Mouse (Mus musculus): Measurements from ENCODE around the gene Gga1. TPM values are rescaled to one million over a fixed set of nuclear protein-coding genes. Genes with fewer than 3 reads are reported as not detected.

Gga1 gene
- total RNA-seq, 2 experiments from 2014 or later = 40.3 to 43.2 TPM

DNA sequence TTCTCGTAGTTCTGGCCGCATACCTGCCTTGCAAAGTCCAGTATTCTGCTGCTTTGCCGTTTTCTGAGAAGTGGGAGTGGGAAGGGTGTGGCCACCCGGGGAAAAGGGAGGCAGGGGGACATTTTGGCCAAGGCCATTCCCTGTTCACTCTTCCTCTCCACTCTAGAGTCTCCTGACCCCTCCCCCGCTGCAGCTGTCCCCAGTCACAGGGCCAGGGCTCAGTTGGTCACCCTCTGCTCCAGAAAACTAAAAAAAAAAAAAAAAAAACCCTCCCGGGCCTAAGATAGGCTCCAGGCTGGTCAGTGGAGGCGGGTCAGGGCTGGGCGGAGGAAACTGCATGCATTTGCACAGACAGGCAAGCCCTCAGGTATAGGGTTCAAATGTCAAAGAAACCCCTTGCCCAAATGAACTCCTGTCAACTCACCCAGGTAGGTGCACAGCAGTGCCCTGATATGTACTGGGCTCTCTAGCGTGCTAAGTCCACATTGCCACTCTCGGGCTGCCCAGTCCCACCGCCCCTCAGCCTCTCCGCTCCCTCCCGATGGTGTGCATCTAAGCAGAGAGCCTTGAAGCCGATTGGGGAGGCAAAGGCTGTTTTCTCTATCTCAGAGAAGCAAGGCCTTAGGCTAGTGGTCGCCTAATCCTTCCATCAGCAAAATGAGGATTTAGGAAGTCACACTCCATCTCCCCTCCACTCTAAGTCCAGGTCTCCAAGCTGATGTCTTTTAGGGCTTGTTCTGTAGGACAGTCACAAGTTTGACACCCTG, 50.2 kb downstream of the Gga1 start:
- peak; percentile 44 to 54 for DNase-seq

DNA sequence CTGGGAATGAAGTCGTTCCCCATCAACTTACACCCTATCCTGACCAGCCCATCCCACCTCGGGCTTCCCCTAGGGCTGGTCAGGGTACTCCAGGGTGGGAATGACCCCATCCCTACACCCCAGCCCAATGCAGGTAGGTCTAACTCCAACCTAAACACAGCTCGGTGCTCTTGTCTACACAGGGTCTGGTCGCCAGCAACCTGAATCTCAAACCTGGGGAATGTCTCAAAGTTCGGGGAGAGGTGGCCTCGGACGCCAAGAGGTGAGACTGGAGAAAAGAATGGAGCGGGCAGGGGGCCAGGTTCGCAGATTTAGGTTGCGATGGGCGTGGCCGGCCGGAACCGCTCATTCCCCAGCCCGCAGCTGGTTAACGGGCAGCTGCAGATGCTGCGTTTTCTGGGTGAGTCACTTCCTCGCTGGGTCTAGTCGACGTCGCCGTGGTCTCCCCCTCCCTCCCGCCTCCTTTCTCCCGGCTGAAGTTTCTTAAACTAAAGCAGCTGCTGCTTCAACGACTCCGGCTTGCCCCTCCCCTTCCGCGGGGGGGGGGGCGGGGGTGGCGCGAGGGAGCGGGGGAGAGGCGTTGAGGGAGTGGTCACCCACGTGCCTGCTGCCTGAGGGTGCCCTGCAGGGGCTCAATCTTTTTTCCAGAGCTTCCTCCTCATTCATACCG, 50.9 kb downstream of the Gga1 start:
- peak; percentile 68 to 69 for DNase-seq
- intact Hi-C loops (cut with DNase I) = no loop called here

More for the DNA sequence above, 50.2 kb downstream of the Gga1 start:
- intact Hi-C loops (cut with DNase I) = no loop called here

DNA sequence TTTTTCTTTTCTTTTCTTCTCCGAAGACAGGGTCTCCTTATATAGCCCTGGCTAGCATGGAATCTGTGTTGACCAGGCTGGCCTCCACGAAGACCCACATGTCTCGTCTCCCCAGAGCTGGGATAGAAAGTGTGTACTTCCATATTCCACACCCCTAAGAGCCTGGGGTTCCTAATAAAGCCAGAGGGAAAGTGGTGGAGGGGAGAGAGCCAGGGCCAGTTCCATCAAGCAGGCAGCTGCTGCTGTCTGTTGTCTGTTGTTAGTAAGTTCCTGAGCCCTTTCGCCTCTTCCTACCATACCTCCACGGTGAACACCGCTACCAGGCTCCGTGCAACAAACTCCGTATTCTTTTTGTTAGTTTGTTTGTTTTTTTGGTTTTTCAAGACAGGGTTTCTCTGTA, 51.5 kb downstream of the Gga1 start:
- intact Hi-C loops (cut with DNase I) = no loop called here
- no peak for DNase-seq

DNA sequence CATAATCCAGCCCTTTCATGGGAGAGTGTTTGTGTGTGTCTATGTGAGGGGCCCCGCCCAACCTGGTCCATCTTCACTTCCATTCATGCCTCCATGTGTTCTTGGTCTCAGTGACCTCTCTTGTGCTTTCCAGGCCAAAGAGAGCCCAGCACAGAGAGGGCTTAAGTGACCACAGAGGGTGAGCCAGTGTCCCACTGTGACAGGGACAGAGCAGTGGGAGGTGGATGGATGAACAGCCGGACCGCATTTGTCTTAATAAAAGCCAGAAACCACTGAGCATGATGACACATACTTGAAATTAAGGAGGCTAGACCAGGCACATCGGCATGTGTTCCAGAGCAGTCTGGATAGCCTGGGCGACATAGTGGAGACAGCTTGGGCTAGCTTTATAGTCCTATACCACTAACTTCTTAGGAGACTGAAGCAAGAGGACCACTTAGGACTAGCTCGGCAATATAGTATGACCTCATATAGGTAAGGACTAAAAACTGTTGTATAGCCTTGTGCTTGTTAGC, 53.3 kb downstream of the Gga1 start:
- no peak for DNase-seq
- intact Hi-C loops (cut with DNase I) = no loop called here

DNA sequence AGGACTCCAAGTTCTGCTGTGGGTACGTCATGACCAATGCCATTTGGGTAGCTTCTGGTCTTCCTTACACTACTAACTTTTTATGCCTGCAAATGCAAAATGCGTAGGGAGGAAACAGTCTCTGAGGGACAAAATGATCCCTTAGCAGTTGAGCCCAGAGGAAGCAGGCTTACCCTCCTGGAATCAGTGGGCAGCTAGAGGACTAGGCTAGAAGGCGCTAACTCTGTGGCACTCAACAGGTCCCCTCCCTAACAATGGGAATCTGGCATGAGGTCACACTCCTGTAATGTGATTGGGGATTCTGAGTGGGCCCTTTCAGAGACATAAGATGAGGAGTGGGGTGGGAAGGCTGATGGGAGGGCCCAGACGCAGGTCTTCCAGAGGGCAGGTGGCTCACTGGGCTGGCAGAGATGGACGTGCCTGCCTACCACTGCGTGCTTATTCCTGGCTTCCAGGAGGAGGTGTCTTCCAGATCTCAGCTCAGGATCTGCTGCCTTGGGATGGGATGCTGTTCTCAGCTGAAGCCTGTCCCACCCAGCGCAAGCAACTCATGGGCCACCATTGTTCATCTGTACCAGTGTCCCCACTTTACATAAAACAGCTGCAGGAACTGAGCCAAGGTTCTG, 53.9 kb downstream of the Gga1 start:
- no peak for DNase-seq
- intact Hi-C loops (cut with DNase I) = loop anchor here (1.0 kb wide), 1 partner anchor 16 kb away; no protein-coding TSS in a partner anchor

DNA sequence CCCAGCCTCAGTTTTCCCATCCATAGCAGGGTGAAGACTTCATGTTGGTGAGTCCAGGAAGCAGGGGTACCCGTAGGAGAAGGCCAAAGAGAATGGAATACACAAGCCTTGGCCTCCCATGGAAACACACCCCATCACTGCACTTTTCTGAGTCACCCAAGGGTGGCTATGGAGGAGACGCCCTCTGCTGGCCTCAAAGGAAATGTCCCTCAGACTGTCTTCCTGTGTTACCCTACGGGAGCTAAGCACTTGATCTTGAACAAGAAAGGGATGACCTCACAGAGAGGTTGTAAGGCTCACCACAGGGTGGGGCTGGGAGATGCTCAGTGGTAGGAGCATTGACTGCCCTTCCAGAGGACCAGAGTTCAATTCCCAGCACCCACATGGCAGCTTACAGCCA, 54.6 kb downstream of the Gga1 start:
- intact Hi-C loops (cut with DNase I) = loop anchor here (1.0 kb wide), 1 partner anchor 16 kb away; no protein-coding TSS in a partner anchor
- DNase-seq = peak; percentile 57 to 70

DNA sequence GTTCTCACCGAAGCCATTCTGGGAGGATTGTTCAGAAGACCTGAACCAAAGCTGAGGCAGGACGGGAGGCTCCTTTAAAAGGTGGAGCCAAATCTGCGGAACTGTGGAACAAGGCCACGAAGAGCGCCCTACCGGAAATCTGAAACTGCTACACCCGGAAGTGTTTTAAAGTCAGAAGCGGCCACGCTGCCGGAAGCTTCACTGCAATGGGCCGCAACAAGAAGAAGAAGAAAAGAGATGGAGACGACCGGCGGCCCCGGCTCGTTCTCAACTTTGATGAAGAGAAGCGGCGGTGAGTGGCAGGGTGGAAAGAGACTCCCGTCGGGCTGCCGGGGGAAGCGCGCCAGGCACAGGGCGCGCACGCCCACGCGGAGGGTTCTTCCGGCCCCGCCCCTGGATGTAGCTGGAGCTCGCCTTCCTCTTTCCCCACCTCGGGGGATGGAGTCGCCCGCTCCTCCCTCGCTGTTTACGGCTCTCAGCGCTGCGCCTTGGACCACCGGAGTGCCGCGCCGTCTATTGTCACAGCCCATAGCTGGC, 57.9 kb downstream of the Gga1 start, which contains the start of gene Nol12:
Nol12 (plus strand) TSS at position 150 of the 537 bp plus-strand sequence.
- DNase-seq = peak; percentile 85 to 87
- intact Hi-C loops (cut with DNase I) = loop anchor here (2.0 kb wide), 1 partner anchor 58 kb away; the partner anchor contains the start of gene Gga1

DNA sequence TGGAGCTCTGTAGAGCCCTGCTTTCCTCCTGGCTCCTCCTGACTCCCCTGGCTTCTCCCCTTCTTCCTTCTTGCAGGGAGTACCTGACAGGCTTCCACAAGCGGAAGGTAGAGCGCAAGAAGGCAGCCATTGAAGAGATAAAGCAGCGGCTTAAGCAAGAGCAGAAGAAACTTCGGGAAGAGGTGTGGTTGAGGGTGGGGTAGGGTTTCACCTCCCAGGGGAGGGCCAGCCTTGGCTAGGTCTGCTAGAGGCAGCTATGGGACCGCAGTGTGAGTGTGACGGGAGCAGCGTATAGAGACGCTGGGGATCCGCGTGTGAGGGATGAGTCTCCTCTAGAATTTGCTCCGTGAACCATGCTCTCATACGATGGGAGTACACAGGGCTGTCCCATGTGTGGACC, 59.4 kb downstream of the Gga1 start:
- no peak for DNase-seq
- intact Hi-C loops (cut with DNase I) = no loop called here

DNA sequence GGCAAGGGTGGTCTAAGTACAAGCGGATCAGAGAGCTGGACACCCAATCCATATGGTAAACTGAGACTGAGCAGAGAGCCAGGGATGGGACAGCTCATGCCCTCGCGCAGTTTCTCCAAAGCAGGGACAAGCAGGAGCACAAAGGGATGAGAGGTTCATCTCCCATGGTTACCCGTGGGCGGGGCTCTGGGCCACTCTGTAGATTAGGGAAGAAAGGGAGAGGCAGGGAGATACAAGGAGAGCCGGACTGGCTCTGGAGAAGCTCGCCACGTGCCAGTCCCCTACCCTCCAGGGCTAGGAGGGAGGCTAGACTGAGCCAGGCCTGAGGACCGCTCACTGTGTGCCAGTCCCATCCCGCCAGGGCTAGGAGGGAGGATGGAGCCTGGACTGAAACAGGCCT, 60.3 kb downstream of the Gga1 start:
- intact Hi-C loops (cut with DNase I) = no loop called here
- DNase-seq = no peak

DNA sequence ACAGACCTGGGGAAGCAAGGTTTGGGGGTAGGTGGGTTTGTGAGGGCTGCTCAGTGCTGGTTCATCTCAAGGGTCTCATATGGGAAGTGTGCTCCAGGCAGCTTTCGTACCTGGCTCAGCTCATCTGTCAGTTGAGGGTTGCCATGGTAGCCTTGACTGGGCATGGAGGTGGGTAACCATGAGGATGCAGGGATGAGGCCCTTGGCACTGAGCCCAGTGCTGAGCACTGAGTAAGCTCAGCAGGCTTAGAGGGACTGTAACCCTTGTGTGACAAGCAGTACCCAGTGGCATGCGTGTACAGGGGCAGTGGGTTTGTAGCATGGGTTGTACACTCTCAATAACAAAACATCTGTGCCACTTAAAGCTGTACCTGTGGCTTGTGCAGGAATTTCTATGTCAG, 61.0 kb downstream of the Gga1 start:
- DNase-seq = no peak
- intact Hi-C loops (cut with DNase I) = no loop called here

DNA sequence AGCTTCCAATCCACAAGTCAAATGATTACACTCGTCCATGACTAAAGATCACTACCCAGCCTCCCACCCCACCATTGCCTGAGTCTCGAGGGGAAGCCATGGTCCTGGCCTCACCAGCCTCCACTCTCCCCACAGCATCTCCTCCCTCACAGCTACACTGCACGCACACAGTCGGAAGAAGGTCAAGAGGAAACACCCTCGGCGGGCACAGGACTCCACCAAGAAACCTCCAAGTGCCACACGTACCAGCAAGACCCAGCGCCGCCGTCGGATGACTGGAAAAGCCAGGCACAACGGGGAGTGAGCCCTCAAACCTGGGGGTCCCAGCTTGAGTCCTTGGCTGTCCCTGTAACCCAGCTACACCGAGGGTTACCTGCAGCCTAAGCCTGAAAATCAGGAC, 63.3 kb downstream of the Gga1 start:
- intact Hi-C loops (cut with DNase I) = loop anchor here (5.0 kb wide), 1 partner anchor 38 kb away; no protein-coding TSS in a partner anchor
- DNase-seq = no peak

DNA sequence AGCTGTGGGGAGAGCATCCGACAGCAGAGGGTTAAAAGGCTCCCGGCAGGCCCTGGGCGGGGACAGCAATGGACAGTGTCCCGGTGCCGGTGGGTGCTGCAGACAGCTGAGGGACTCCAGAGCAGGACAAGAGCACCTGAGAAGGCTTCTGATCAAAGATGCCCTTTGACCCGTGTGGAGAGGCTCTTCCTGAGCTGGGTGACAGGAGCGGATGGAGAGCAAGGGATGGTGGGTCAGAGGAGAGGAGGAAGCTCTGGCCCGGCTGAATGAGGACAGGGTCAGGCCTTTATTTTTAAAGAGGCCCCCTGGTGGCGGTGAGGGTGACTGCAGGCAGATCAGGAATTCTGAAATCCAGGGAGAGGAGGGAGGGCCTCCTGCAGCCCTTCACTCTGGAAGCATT, 65.7 kb downstream of the Gga1 start:
- DNase-seq = peak; percentile 86 to 87
- intact Hi-C loops (cut with DNase I) = loop anchor here (1.0 to 5.0 kb wide), 2 partner anchors 27 to 40 kb away; no protein-coding TSS in a partner anchor

Small RNA genes within 50 kb of the gene (microRNA-seq; reads per million reads assigned to microRNA genes)
- gene Mir6955 (ENCODE audit: borderline number of aligned reads in 2 of 2) = 0.67 to 1.4 reads per million in 2 experiments

Other genes starting within 250 kb of the Gga1 start
- 1 to 10 TPM in 1 of 2 experiments, under 1 TPM in 1; 0.75 to 1.5 TPM for gene Elfn2, start 158.4 kb upstream of the Gga1 start, total RNA-seq (2021)
- 10 to 100 TPM; 11.2 to 11.8 TPM for gene Mfng, start 103.7 kb upstream of the Gga1 start, total RNA-seq (2021)
- 10 to 100 TPM; 15.4 to 19.0 TPM for gene Card10, start 74.1 kb upstream of the Gga1 start, total RNA-seq (2021)
- 10 to 100 TPM; 37.6 to 47.6 TPM for gene Cdc42ep1, start 34.6 kb upstream of the Gga1 start, total RNA-seq (2021)
- gene Lgals2, start 21.7 kb upstream of the Gga1 start, total RNA-seq (2021) = under 1 TPM in 1 of 2 experiments, not detected in 1; 0.56 TPM
- gene Gm49510, start 22.5 kb downstream of the Gga1 start, total RNA-seq (2021) = not detected
- 1 to 10 TPM; 5.8 to 6.5 TPM for gene Sh3bp1, start 22.6 kb downstream of the Gga1 start, total RNA-seq (2021)
- gene Pdxp, start 36.7 kb downstream of the Gga1 start, total RNA-seq (2021) = under 1 TPM; 0.60 to 0.78 TPM
- gene Lgals1, start 49.5 kb downstream of the Gga1 start, total RNA-seq (2021) = 100 to 1,000 TPM; 180 to 208 TPM
- 10 to 100 TPM; 14.2 to 16.2 TPM for gene Nol12, start 57.7 kb downstream of the Gga1 start, total RNA-seq (2021)
- 10 to 100 TPM; 36.7 to 40.3 TPM for gene Triobp, start 70.5 kb downstream of the Gga1 start, total RNA-seq (2021)
- 100 to 1,000 TPM in 1 of 2 experiments, 10 to 100 TPM in 1; 79.2 to 117 TPM for gene H1f0, start 151.3 kb downstream of the Gga1 start, total RNA-seq (2021)
- gene Galr3, start 164.7 kb downstream of the Gga1 start, total RNA-seq (2021) = not detected
- gene Ankrd54, start 185.7 kb downstream of the Gga1 start, total RNA-seq (2021) = 1 to 10 TPM; 7.7 to 8.1 TPM
- 10 to 100 TPM; 71.6 to 72.7 TPM for gene Eif3l, start 198.0 kb downstream of the Gga1 start, total RNA-seq (2021)
- 10 to 100 TPM; 39.0 to 50.1 TPM for gene Micall1, start 231.7 kb downstream of the Gga1 start, total RNA-seq (2021)

All from heart, postnatal 36 days (tissue).